Mouse (Mus musculus) bone marrow macrophage, adult 2 months (primary cell): Measurements from ENCODE around the gene Glul.

Experiments
- CTCF ChIP-seq: IDR thresholded peaks from 2 replicates; pipeline ENCODE4 v1.5.1; 2012; ENCODE audit warnings: low read depth, mild to moderate bottlenecking, low read length, moderate library complexity
- POLR2A ChIP-seq: IDR thresholded peaks from 2 replicates; pipeline ENCODE4 v1.6.1; 2012; ENCODE audit warnings: mild to moderate bottlenecking, low read depth, low read length, borderline replicate concordance

DNA sequence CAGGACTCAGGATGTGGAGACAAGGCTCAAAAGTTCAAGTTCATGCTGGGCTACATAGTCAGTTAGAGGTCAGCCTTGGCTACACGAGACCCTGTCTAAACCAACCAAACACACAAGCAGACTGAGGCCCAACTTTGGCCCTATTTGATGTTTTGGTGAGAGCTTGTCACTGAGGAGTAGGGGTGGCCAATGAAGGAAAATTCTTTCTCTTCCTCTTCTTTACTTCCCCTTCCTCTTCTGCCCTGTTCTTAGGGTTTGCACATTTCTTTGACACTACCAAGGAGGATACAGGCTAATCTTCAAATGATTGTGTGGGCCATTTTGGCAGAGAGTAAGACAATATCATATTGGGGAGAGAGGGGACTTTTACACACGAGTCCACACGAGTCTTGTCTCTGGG is 14.1 kb downstream of the Glul start:
- no peak for TF ChIP-seq POLR2A
- no peak for TF ChIP-seq CTCF
